Mouse (Mus musculus) gastrocnemius, adult 8-10 months (tissue): ENCODE measurements at regions not wholly inside any gene's neighbourhood (a gene's known extent, or its start where the extent isn't known, plus 50 kb on each side); places are given as distances from the start of the nearest gene placed in this dataset.

Experiments used
- DNase-seq, 2 experiments: peaks; one replicate each; pipeline ENCODE4 v3.0.0; 2022; ENCODE audit warnings: low spot score in 2 of 2

DNA sequence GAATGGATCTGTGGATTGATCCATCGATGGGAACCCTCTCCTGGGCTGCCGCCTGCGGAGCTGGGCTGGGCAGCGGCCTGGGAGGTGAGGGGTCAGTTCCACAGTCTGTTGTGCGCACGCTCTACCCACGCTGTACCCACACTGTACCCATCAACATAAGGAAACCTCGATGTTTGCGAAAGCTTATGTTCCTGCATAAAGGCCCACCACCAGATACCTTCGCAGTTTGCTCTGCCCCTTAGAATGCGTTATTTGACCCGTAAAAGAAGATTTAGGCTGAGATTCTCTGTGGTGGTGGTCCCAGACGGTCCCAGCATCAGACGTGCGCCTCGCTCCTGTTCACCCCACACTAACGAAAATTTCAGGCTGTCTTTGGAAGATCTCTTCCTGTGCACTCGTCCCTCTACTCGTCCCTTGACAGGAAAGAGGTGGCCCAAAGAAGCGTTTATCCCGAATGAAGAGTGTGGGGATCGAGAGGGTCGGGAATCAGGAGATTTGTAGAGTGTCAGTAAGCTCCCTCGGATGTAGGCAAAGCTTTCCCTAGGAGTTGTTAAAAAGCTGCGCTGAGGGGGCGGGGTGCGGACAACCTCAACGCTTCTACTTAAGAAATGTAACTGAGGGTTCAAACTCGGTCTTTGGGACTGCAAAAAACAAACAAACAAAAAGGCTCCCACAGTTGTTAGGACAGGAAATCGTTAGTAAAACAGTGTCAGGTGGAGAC is 123.9 kb downstream of the Tmem161b start:
- DNase-seq: no peak

DNA sequence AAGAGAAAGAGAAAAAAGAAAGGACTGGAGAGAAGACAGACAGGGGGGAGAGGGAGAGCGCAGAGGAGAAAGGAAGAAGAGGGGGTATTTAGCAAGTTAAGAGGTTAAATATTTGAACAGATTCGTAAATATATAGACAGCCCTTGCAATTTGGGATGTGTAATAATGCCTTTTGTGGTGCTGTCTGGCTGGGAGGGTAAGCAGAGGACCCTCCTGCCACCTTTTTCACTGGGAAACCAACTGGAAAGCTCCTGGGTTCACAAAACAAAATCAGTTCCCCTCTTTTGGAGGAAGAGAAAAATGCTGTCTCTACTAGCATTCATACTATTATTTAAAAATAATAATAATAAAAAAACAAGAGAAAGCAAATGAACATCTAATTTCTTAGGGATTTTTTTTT is 124.5 kb downstream of the Tmem161b start:
- DNase-seq: no peak

DNA sequence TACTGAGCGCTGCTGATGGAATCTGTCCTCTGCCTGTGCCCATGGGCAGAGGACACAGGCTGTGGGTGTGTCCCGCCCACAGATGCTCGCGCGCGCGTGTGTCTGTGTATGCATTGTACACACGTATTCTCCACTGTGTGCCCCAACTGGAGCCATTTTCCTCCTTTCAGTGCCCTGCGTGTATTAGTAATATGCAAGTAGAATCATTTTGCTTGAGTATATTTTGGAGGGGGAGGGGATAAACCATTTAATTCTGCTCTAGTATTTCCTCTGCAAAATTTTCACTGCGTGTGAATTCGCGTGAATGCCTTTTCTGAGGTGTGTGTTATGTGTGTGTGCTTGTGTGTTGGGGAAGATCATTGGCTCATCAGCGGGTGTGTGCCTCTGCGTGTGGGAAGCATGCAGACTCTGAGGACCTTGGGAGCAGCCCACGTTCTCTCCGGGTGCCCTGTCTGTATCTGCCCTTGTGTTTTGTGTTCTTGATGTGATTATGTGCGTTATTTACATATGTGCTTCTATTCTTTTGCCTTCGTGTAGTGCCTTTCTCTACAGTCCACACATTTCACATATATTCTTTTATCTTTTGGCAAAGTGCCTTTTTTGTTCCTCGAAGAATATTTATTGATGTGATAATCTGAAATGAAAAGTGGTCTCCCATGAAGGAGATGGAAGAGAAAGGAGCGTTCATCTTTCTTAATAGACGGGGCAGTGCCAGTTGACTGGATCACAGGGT is 125.3 kb downstream of the Tmem161b start:
- no peak for DNase-seq

DNA sequence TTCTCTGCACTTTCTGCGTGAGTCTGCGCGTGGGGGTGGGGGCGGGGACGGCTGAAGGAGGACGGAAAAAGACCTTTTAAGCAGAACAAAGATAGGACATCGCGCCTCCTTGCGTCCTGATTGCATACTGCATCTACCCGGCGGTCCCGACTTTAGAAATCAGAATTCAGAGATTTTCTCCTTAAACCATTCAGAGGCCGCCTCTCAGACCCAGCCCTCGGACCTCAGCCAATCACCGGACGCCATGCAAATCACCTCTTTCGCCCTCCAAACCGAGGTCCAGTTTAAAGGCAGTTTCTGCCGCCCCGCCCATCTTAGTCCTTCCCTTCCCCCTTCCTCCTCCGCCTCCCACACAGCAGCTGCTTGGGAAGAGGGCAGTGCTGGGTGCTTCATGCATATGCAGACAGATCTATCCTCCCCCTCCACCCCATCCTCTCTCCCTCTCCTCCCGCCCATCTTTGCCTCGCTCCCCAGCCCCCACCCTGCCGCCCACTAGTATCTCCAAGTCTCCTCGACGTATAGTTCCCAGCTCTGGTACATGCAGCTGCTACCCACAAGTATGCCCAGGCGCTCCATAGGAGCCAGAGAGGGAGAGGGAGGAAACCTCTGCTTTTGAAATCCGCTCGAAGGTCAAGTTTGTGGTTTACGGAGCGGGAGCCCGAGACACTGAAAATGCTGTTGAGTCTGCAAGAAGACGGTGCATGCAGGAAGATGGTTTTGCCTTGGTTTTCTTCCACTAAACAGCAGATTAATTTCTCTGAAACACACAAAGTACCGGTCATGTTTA is 126.0 kb downstream of the Tmem161b start:
- peak; percentile 67 to 78 for DNase-seq

DNA sequence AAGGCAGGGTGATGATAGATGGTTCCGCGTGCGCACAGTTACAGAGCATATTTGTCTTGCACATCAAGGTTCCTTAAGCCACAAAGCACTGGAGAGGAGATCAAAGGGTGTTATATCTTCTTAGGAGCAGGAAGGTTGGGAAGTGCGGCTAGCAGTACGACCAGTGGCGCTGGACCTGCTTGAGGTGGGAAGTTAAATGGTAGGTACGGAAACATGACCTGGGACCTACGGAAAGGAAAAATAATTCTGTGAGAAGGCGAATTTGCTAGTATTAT is 126.5 kb downstream of the Tmem161b start:
- DNase-seq: no peak

DNA sequence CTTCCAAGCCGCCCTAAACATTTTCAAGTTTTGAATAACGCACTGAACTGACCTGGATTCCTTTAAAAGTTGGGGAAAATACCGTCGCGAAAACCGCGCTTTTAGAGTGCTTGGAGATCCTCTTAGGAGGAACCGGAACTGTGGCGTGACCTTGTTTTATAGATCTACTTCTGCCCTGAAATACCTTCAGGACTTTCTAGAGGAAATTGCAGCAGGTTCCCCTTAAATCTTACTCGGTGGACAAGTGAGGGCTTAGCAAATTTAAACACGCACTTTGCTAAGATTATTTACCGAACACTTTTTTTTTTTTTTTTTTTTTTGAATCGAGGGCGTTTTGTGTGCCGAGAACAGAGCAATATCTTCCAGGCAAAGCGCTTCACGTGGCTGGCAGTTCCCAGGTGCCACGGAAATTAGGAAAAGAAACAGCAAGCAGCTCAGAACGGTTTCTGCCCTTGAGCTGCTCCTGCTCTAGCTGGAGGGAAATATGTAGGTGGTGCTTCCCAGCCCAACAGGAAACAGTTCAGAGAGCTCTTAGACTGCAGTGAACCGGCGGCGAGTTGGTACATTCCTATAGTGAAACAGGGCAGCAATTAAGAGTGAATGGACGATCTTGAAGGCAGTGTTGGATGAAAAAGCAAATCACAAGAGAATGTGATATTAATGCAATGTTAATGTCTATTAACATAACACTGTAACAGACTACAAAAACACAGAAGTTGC is 127.1 kb downstream of the Tmem161b start:
- no peak for DNase-seq

DNA sequence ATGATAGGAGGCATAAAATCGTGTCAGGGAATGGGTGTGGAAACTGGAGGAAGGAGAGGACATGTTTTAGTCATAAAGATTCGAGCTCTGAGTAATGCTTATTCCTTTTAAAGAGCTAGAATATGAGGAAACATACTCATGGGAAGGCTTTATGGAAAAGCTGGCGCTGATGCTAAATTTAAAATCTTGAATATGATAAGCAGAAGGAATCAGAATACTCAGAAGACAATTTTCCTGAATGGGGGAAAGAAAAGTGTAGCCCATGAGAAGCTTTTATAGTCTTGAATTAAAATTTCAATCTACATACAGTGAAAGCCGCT is 127.6 kb downstream of the Tmem161b start:
- DNase-seq: no peak

DNA sequence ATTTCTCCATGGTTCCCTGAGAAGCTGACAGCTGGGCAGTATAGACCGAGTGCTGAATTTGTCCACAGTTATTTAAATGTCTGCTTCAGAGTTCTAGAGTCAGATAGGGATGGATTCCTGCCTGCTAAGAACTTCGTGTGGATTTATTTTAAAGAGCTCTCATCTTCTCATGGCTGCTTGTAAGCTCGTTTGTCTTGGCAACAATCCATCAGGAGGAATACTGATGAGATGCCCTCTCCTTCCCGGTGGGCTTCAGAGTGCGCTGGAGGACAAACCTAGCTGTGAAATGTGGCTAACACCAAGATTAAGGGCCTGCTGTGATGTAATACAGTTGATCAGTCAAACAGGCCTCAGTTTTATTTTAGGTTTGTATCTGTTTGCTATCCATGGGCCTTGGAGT is 128.7 kb downstream of the Tmem161b start:
- no peak for DNase-seq

DNA sequence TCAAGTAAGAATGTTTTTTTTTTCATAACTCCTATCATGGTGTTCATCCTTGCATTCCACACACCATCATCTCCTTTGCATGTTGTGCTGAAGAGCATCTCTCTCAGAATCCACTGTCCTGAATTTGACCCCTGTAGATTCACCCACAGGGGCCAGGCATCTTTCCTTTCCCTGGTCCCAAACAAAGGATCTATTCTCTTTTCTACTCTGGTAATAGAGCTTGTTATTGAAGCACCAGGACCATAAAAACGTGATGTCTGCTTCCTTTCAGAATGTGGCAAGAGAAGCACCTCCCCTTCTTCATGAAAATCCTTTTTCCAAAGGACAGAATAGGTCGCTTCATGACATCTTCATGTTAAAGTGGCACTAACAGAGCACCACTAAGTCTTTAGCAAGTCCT is 134.4 kb downstream of the Tmem161b start:
- no peak for DNase-seq

DNA sequence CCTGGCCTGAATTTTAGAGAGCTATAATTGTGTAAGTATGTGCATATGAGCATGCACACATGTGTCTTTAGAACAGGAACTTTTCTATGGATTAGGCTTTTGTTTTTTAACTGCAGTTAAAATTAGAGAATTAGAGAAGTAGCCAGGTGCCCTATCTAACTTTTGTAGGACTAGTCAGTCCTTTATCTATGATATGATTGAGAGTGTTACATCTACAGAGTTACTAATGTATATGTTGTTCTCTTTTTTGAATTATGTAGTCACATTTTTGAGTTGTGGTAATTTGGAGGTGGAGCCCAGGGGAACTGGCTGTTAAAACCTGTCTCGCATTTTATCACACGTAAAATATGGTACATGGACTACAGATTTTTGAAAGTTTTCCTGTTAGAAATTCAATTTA is 138.4 kb downstream of the Tmem161b start:
- DNase-seq: no peak

DNA sequence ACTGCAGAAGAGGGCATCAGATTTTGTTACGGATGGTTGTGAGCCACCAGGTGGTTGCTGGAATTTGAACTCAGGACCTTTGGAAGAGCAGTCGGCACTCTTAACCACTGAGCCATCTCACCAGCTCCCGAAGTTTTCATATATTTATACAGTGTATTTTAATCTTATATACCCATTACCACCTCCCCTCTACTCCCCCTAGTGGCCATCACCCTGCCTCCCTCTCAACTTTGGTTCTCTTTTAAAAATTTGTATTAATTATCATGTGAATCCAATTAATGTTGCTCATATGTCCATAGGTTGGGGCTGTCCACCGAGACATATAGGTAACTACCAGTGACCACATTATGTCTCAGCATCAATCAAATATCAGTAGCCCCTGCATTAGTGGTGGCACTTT is 142.0 kb downstream of the Tmem161b start:
- DNase-seq: no peak

DNA sequence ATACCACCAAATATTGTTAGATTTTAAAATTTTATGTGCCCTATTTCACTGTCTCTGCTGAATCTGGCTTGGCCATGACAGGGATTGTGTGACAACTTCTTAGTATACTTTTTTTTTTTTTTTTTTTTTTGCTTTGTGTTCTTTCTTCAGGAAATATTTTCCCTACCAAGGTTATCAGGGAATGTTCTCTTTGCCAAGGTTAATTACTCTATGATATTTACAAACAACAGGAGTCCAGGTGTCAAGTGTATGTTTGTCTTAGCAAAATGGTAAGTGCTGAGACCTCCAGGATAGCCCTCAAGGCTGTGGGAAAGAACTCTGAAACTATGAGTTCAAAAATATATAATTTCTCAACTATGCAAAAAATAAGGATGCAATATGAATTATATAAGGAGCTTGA is 143.4 kb downstream of the Tmem161b start:
- no peak for DNase-seq

DNA sequence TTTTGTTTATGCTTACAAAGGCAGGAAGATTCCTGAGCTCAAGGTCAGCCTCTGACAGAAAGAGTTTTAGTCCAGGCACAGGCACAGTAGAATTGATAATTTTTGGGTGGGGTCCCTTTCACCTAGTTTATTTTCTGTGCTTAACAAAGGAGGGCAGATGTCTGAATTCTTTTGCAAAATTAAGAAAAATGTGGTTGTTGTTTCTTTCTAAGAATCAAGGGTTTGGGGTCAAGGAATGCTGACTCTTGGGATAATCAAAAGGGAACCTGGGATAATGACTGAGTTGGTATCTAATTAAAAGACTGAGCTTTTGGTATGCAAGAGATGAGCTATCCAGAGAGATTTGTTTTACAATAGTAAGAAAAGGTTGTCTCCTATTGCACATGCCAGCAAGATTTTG is 143.9 kb downstream of the Tmem161b start:
- no peak for DNase-seq

DNA sequence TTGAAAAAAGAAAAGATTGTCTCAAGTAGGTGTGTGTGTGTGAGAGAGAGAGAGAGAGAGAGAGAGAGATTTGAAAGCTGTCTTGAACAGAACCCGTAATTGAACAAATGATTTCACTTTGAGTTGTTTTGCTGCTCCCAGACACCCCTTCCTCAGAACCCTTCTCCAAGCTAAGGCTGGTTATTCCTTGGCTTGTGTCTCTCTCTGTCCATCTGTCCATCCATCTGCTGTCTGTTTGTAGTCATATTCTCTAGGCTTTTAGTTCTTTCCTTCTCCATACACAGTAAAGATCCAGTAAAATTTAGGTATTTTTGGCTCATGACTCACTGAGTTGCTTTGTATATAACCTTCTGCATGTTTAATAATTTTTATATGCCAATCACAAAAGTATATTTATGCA is 144.7 kb downstream of the Tmem161b start:
- DNase-seq: no peak

DNA sequence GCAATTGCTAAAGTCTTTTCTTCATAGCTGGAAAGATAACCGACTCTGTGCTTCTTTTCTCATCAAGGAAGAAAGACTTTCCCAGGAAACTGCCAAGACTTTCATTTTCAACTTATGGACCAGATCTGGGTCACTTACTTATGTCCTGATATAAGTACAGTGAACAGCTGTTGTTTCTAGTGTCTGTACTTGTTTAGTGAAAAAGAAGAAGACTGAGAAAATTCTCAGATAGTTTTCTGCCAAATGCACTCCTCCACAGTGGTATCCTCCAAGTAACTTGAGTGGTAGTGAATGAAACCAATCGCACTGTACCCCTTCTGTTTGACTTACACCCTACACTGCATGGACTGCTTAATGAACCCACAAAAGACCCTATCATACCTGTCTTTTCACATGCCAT is 146.1 kb downstream of the Tmem161b start:
- DNase-seq: no peak

DNA sequence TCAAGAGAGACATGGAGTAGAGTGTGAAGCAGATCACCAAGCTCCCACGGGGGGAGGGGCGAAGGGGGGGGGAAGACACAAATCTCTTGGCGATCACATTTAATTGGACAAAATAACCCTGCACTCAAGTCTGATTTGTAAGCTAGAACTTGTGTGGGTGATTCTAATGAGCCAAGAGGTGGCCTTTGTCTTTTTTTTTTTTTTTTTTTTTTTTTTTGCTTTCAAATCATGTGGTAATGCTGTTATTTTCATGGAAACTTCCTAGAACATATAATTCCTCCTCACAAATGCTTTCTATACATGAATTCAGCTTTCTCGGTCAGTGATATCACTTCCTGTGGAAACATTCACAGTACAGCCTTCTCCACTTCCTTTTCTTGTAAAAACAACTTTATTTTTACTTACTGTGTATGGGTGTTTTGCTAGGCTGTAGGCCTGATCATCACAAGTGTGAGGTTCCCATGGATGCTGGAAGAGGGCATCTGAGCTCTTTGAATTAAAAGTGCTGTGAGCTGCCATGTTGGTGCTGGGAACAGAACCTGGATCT is 152.7 kb downstream of the Tmem161b start:
- no peak for DNase-seq

DNA sequence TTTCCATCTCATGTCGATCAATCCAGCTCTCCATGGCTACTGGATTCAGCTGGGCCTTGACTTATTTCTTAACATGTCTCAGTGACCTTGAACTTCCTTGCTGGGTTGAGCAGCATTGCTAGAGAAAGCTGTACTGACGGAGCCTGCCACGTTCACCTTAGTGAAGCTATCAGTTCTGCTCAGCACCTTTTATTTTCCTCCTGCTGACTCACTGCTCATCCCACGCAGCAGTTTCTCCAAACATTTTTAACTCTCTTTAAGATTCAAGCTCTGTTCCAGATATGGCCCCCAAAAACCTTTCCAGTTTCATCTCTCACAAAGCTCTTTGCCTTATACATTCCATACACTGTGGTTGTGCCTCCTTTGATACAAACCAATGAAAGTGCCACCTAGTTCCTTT is 153.8 kb downstream of the Tmem161b start:
- DNase-seq: no peak

DNA sequence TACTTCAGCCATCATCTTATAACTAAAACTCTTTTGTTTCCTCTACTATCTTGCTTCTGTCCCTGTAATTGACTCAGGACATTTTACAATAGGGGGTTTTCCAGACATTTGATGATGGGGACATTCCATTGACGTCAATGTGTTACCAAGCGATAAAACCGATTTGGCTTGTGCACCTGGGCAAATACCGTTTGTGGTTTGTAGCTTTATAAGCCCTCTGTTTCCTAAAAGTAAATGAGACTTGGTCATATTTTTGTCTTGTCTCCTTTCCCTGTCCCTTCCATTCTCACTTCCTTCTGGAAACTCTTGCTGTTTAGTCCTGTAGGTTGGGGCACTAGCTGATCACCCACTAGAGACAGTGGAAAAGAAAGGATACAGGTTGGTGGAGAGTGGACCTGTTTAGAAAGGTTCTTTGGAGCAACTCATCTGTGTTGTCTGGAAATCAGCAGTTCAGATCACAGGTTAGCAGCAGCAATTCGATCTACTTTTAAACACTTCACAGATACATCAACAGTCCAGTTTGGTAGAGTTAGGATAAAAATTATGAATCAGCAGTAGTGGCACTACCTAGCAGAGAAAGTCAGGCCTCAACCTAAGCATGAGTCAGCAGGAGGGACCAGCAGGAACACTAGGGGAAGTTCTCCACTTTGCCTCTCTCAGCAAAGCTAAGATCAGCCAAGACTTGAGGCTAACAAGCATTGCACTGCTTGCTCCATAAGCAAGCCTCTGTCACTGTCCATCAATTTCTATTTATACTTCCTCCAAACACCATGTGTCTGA is 156.6 kb downstream of the Tmem161b start:
- no peak for DNase-seq

DNA sequence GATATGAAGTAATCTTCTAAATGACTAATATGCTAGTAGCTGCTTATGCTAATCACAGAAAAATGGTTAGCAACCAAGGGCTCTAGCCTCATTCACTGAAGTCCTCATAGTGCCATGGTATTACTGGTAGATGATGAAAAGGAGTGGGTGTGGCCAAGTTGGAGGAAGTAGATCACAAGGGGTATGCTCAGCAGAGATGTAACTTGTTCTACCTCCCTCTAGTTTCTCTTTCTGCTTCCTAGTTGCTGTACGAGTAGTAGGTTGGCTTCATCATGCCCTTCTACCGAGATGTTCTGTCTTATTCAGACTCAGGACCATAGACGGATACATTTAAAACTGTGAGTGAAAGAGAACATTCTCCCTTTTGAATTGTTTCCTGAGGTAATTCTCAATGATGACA is 169.5 kb downstream of the Tmem161b start:
- DNase-seq: no peak

DNA sequence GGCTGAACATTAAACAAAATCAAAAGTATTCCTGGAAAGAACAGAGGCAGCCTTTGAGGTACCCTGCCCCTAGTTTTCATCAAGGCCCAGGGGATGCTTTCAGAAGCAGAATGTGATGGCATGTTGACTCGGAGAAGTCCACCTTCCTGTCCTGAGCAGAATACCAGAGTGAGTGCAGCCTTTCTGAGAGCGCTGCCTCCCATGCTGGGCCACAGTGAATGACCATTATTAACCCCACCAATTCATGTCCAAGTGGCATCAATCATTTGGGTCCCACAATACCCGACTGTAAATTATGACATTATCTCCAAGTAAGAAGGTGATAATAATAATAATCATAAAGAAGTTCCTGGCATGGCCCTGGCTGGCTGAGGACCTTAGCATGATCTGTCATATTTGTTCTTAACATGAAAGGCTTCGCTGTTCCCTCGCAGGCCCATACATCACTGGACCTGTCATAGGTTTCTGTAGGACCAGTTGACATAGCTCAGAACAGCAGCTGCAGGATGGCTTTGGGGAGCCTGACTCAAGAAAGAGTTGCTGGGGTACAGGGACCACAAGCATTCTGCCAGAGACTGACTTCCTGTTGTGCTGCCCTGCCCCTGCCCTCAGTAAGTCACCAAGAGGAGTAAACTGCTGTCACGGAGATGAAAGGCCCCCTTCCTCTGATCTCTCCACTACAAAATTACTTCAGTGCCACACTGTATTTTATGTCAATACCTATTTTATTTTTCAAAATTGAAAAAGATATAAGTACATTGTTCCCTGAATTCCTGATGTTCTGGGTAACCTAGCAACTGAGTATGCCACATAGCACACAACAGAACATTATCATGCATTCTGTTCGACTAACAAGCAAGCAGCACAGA is 176.6 kb downstream of the Tmem161b start:
- no peak for DNase-seq
